Mouse (Mus musculus): ENCODE data around the gene Lpp. TPM values are rescaled to one million over a fixed set of nuclear protein-coding genes. Genes with fewer than 3 reads are reported as not detected.

Gene Lpp
- total and polyA plus RNA-seq, 3 experiments = not detected

DNA sequence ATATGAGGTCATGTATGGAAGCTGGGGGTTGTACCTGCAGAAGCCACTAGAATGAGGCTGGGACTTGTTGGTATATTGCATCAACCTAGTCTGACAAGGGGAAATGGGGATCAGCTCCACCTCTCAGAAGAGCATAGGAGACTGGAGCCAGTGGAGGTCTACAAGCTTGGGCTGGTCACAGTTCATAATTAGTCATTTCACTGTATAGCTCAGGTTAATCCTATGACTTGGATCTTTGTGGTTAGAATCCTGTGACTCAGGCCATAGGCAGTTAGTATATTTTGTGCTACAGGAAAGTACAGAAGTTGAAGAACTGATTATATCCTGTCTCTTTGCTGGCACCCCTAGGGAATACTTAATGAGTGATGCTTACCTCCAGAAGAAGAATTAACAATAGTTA, 285.6 kb downstream of the Lpp start:
- H3K27me3 ChIP-seq (ENCODE audit: control insufficient read depth in 1 of 2, insufficient read depth in 2 of 2, low read length in 2 of 2) = no peaks in the 10 kb centered on the region
- H3K4me3 ChIP-seq (ENCODE audit: control insufficient read depth in 1 of 2, insufficient read depth in 1 of 2, low read depth in 2 of 2, low read length in 2 of 2) = no peak overlapping the region
- no peak for DNase-seq (ENCODE audit: low read depth, low spot score)
- H3K79me2 ChIP-seq (ENCODE audit: control insufficient read depth, insufficient read depth, low read length, poor library complexity) = no peaks in the 10 kb centered on the region
- H3K4me1 ChIP-seq (ENCODE audit: control insufficient read depth in 1 of 2, insufficient read depth in 2 of 2, low read length in 2 of 2) = no peaks in the 10 kb centered on the region
- H3K9me3 ChIP-seq (replicated peaks; ENCODE audit: insufficient read depth, low read length) = no peaks in the 10 kb centered on the region
- H3K36me3 ChIP-seq (ENCODE audit: control insufficient read depth in 1 of 2, insufficient read depth in 2 of 2, low read length in 2 of 2) = no peaks in the 10 kb centered on the region
- H3K9ac ChIP-seq (ENCODE audit: control insufficient read depth, low read depth, low read length, poor library complexity, severe bottlenecking) = no peak overlapping the region
- no peak overlapping the region for H3K27ac ChIP-seq (ENCODE audit: control insufficient read depth, low read depth, low read length)
- TF ChIP-seq RCOR1 (IDR thresholded peaks at IDR 0.05; ENCODE audit: low read depth, low read length) (no peak), MAX (IDR thresholded peaks at IDR 0.05; ENCODE audit: low read length) (no peak), MYB (IDR thresholded peaks at IDR 0.05; ENCODE audit: low read depth, low read length) (no peak)

DNA sequence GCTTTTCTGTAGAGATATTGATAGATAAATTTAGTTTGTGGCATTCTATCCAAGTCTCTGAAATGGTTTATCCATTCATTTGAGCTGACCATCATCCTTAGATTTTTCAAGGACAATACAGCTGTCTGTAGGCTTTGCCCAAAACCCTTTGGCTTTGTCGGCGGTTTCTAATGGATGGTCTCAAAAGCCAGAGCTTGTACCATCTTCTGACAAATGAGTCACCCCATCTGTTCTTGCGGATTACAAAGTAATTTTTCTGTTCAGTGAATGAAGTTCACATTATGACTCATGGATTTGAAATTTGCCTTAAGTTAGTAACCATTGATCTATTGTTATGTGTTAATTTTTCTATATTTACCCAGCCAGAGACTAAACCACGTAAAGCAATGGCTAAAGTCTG, 301.8 kb downstream of the Lpp start:
- no peak overlapping the region for H3K4me3 ChIP-seq (ENCODE audit: control insufficient read depth in 1 of 2, insufficient read depth in 1 of 2, low read depth in 2 of 2, low read length in 2 of 2)
- no peak for DNase-seq (ENCODE audit: low read depth, low spot score)

DNA sequence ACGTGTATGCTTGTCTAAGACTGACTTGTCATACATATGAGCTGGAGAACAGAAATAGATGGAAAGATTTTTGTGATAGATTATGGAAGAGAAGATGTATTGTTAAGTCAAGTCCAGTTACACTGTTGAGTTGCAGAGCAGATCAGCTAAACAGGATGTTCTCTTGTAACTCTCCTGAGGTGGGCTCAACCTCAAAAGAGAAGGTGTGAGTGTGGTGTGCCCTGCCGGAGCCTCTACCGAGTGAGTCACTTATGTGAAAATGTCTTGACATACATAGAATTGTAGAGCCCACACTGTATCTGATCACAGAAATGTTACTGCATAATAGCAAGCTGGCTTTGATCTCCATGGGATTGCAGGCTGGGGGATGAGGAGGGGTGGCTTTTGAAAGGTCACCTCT, 310.9 kb downstream of the Lpp start:
- H3K4me1 ChIP-seq (ENCODE audit: control insufficient read depth in 1 of 2, insufficient read depth in 2 of 2, low read length in 2 of 2) = no peaks in the 10 kb centered on the region
- H3K9me3 ChIP-seq (replicated peaks; ENCODE audit: insufficient read depth, low read length) = no peaks in the 10 kb centered on the region
- no peak for DNase-seq (ENCODE audit: low read depth, low spot score)
- H3K27ac ChIP-seq (ENCODE audit: control insufficient read depth, low read depth, low read length) = no peak overlapping the region
- no peaks in the 10 kb centered on the region for H3K36me3 ChIP-seq (ENCODE audit: control insufficient read depth in 1 of 2, insufficient read depth in 2 of 2, low read length in 2 of 2)
- TF ChIP-seq SIN3A (IDR thresholded peaks at IDR 0.05; ENCODE audit: low read length) = no peak
- TF ChIP-seq CTCF (IDR thresholded peaks at IDR 0.05 in 2 of 3, conservative IDR thresholded peaks at IDR 0.05 in 1 of 3; ENCODE audit: control insufficient read depth in 1 of 3, insufficient read depth in 1 of 3, low read depth in 2 of 3, low read length in 3 of 3, poor library complexity in 1 of 3, severe bottlenecking in 1 of 3) = no peak
- no peak for TF ChIP-seq POLR2A (IDR thresholded peaks at IDR 0.05; ENCODE audit: control insufficient read depth in 1 of 2, insufficient read depth in 1 of 2, low read depth in 1 of 2, low read length in 2 of 2, poor library complexity in 1 of 2)
- TF ChIP-seq RAD21 (IDR thresholded peaks at IDR 0.05; ENCODE audit: low read depth, low read length) = no peak
- no peak for TF ChIP-seq TBP (IDR thresholded peaks at IDR 0.05; ENCODE audit: low read depth, low read length)
- no peak for TF ChIP-seq SMC3 (IDR thresholded peaks at IDR 0.05; ENCODE audit: low read depth, low read length)
- no peak for TF ChIP-seq POLR2AphosphoS2 (IDR thresholded peaks at IDR 0.05; ENCODE audit: low read length)
- no peak for TF ChIP-seq ZNF384 (IDR thresholded peaks at IDR 0.05; ENCODE audit: low read depth, low read length)
- no peak for TF ChIP-seq E2F4 (IDR thresholded peaks at IDR 0.05; ENCODE audit: borderline replicate concordance, low read depth, low read length)
- TF ChIP-seq MEF2A (IDR thresholded peaks at IDR 0.05; ENCODE audit: extremely low read depth, insufficient replicate concordance, low read depth, low read length, poor library complexity, severe bottlenecking) = no peak
- TF ChIP-seq ELF1 (IDR thresholded peaks at IDR 0.05; ENCODE audit: low read depth, low read length) = no peak
- no peak for TF ChIP-seq BHLHE40 (IDR thresholded peaks at IDR 0.05; ENCODE audit: borderline replicate concordance, low read depth, low read length)
- TF ChIP-seq TAL1 (IDR thresholded peaks at IDR 0.05; ENCODE audit: low read length) = no peak
- no peak for TF ChIP-seq ETS1 (IDR thresholded peaks at IDR 0.05; ENCODE audit: low read depth, low read length)
- no peak for TF ChIP-seq ZMIZ1 (IDR thresholded peaks at IDR 0.05; ENCODE audit: low read depth, low read length)
- no peak for TF ChIP-seq NRF1 (IDR thresholded peaks at IDR 0.05; ENCODE audit: insufficient read depth, low read depth, low read length, poor library complexity, severe bottlenecking)
- H3K27me3 ChIP-seq (ENCODE audit: control insufficient read depth in 1 of 2, insufficient read depth in 2 of 2, low read length in 2 of 2) = no peaks in the 10 kb centered on the region
- no peaks in the 10 kb centered on the region for H3K79me2 ChIP-seq (ENCODE audit: control insufficient read depth, insufficient read depth, low read length, poor library complexity)
- H3K4me3 ChIP-seq (ENCODE audit: control insufficient read depth in 1 of 2, insufficient read depth in 1 of 2, low read depth in 2 of 2, low read length in 2 of 2) = no peak overlapping the region
- H3K9ac ChIP-seq (ENCODE audit: control insufficient read depth, low read depth, low read length, poor library complexity, severe bottlenecking) = no peak overlapping the region

More for the DNA sequence above, 301.8 kb downstream of the Lpp start:
- Histone ChIP-seq H3K4me1 (ENCODE audit: control insufficient read depth in 1 of 2, insufficient read depth in 2 of 2, low read length in 2 of 2) (no peaks in the 10 kb centered on the region), H3K9ac (ENCODE audit: control insufficient read depth, low read depth, low read length, poor library complexity, severe bottlenecking) (no peak overlapping the region), H3K27me3 (ENCODE audit: control insufficient read depth in 1 of 2, insufficient read depth in 2 of 2, low read length in 2 of 2) (no peaks in the 10 kb centered on the region), H3K9me3 (replicated peaks; ENCODE audit: insufficient read depth, low read length) (no peaks in the 10 kb centered on the region), H3K36me3 (ENCODE audit: control insufficient read depth in 1 of 2, insufficient read depth in 2 of 2, low read length in 2 of 2) (no peaks in the 10 kb centered on the region), H3K27ac (ENCODE audit: control insufficient read depth, low read depth, low read length) (no peak overlapping the region), H3K79me2 (ENCODE audit: control insufficient read depth, insufficient read depth, low read length, poor library complexity) (no peaks in the 10 kb centered on the region)
- TF ChIP-seq ZKSCAN1 (IDR thresholded peaks at IDR 0.05; ENCODE audit: low read depth, low read length) = no peak
- no peak for TF ChIP-seq MYB (IDR thresholded peaks at IDR 0.05; ENCODE audit: low read depth, low read length)
- TF ChIP-seq MEF2A (IDR thresholded peaks at IDR 0.05; ENCODE audit: extremely low read depth, insufficient replicate concordance, low read depth, low read length, poor library complexity, severe bottlenecking) = no peak
- TF ChIP-seq KAT2A (conservative IDR thresholded peaks at IDR 0.05; ENCODE audit: low read depth, low read length) = no peak
- TF ChIP-seq JUND (IDR thresholded peaks at IDR 0.05; ENCODE audit: low read depth, low read length) = no peak
- no peak for TF ChIP-seq RAD21 (IDR thresholded peaks at IDR 0.05; ENCODE audit: low read depth, low read length)
- TF ChIP-seq ZMIZ1 (IDR thresholded peaks at IDR 0.05; ENCODE audit: low read depth, low read length) = no peak
- TF ChIP-seq RCOR1 (IDR thresholded peaks at IDR 0.05; ENCODE audit: low read depth, low read length) = no peak
- no peak for TF ChIP-seq CHD2 (IDR thresholded peaks at IDR 0.05; ENCODE audit: low read length)
- no peak for TF ChIP-seq NRF1 (IDR thresholded peaks at IDR 0.05; ENCODE audit: insufficient read depth, low read depth, low read length, poor library complexity, severe bottlenecking)
- TF ChIP-seq MAFK (IDR thresholded peaks at IDR 0.05; ENCODE audit: borderline replicate concordance, low read depth, low read length) = no peak
- TF ChIP-seq POLR2A (IDR thresholded peaks at IDR 0.05; ENCODE audit: control insufficient read depth in 1 of 2, insufficient read depth in 1 of 2, low read depth in 1 of 2, low read length in 2 of 2, poor library complexity in 1 of 2) = no peak
- TF ChIP-seq CTCF (IDR thresholded peaks at IDR 0.05 in 2 of 3, conservative IDR thresholded peaks at IDR 0.05 in 1 of 3; ENCODE audit: control insufficient read depth in 1 of 3, insufficient read depth in 1 of 3, low read depth in 2 of 3, low read length in 3 of 3, poor library complexity in 1 of 3, severe bottlenecking in 1 of 3) = no peak
- no peak for TF ChIP-seq EP300 (IDR thresholded peaks at IDR 0.05; ENCODE audit: low read depth in 1 of 2, low read length in 2 of 2)
